ENCODE assay signal across 15 mouse cellular contexts in the genomic region with DNA sequence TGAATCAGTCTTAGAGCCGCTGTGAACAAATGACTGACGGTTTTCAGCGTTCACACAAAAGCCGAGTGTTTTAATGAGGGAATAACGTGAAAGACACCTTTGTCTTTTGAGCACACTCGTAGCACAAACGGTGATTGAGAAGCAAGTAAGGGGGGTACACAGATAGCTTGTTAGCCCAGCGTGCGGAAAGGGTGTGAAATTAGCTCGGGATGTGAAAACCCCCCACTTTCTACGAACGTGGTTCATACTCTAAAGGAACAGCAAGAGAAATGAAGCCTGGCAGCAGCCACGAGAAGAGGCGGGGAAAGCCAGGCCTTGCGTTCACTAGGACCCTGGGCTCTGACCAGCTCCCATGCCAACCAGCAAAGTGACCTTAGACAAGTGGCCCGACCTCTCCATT. TPM values are rescaled to one million over a fixed set of nuclear protein-coding genes. Genes with fewer than 3 reads are reported as not detected.
DNase-seq lines count a peak whose midpoint lies in the region; ATAC-seq lines count a peak whose summit lies in the region.
"Had no signal": no experiment of that assay in that cellular context is flagged by ENCODE, and none has a peak within 500 bp of the region (broad histone marks: within the 10 kb centered on the region; RNA-seq: fewer than 3 reads in every experiment).

No protein-coding gene starts in this region.

- no peaks in the 10 kb centered on the region for H3K36me3 ChIP-seq in lung, embryonic 15.5 days
- no peaks in the 10 kb centered on the region for H3K36me3 ChIP-seq in embryonic facial prominence, embryonic 14.5 days (ENCODE audit: control insufficient read depth, insufficient read depth, low read length)
- H3K36me3 ChIP-seq in hindbrain, embryonic 14.5 days (replicated peaks; ENCODE audit: control insufficient read depth, insufficient read depth): no peaks in the 10 kb centered on the region
- no peaks in the 10 kb centered on the region for H3K36me3 ChIP-seq in neural tube, embryonic 12.5 days

- peaks cover 15% of the 10 kb centered on the region for H3K4me1 ChIP-seq in lung, embryonic 15.5 days
- no peaks in the 10 kb centered on the region for H3K4me1 ChIP-seq in embryonic facial prominence, embryonic 14.5 days (ENCODE audit: control insufficient read depth, insufficient read depth, low read length)
- H3K4me1 ChIP-seq in hindbrain, embryonic 14.5 days (replicated peaks; ENCODE audit: control insufficient read depth, insufficient read depth, low read length): no peaks in the 10 kb centered on the region
- 0 out of 2 replicates have a peak, but pooled peaks cover 3% of the 10 kb centered on the region for H3K4me1 ChIP-seq in neural tube, embryonic 12.5 days
- H3K4me1 ChIP-seq: megakaryocyte, embryonic 14.5 days had no signal

- no peak for ATAC-seq in lung, embryonic 15.5 days (ENCODE audit: borderline replicate concordance, extremely low read depth, low FRiP score, low TSS enrichment)
- ATAC-seq in embryonic facial prominence, embryonic 14.5 days (ENCODE audit: low read depth): no peak
- ATAC-seq in hindbrain, embryonic 14.5 days (ENCODE audit: low FRiP score): no peak; the same call in 1 of the 2 replicates
- ATAC-seq in neural tube, embryonic 12.5 days (ENCODE audit: low FRiP score, low read depth): peak; percentile 41
- no peak for ATAC-seq in erythroblast, adult 5-6 weeks (replicated peaks; ENCODE audit: low FRiP score, poor library complexity, severe bottlenecking)
- ATAC-seq: Patski had no signal

- H3K27me3 ChIP-seq in lung, embryonic 15.5 days: no peaks in the 10 kb centered on the region
- H3K27me3 ChIP-seq in embryonic facial prominence, embryonic 14.5 days (replicated peaks; ENCODE audit: control insufficient read depth, insufficient read depth, low read length): no peaks in the 10 kb centered on the region
- H3K27me3 ChIP-seq in hindbrain, embryonic 14.5 days (ENCODE audit: control insufficient read depth, insufficient read depth, low read length): no peaks in the 10 kb centered on the region
- no peaks in the 10 kb centered on the region for H3K27me3 ChIP-seq in neural tube, embryonic 12.5 days (replicated peaks)
- H3K27me3 ChIP-seq: Patski had no signal

- peak overlapping the region; percentile 54 for H3K27ac ChIP-seq in lung, embryonic 15.5 days
- peak overlapping the region; percentile 35; the same call in 1 of the 2 replicates for H3K27ac ChIP-seq in embryonic facial prominence, embryonic 14.5 days (replicated peaks; ENCODE audit: low read depth, low read length)
- peak overlapping the region; percentile 14; the same call in 1 of the 2 replicates for H3K27ac ChIP-seq in hindbrain, embryonic 14.5 days
- H3K27ac ChIP-seq in neural tube, embryonic 12.5 days: no peak overlapping the region
- H3K27ac ChIP-seq: liver, embryonic 14.5 days had no signal

- no peaks in the 10 kb centered on the region for H3K9me3 ChIP-seq in lung, embryonic 15.5 days
- no peaks in the 10 kb centered on the region for H3K9me3 ChIP-seq in embryonic facial prominence, embryonic 14.5 days (ENCODE audit: control insufficient read depth, low read length)
- no peaks in the 10 kb centered on the region for H3K9me3 ChIP-seq in hindbrain, embryonic 14.5 days (ENCODE audit: control insufficient read depth, low read length)
- H3K9me3 ChIP-seq in neural tube, embryonic 12.5 days: no peaks in the 10 kb centered on the region

- DNase-seq in lung, postnatal 10 days: no peak
- DNase-seq in embryonic facial prominence, embryonic 14.5 days (ENCODE audit: low spot score): peak; percentile 39
- peak; percentile 28 for DNase-seq in hindbrain, embryonic 14.5 days (ENCODE audit: low spot score)
- DNase-seq in spleen, adult 18-20 months: no peak
- DNase-seq in kidney, postnatal 10 days: no peak
- DNase-seq: adrenal gland, postnatal 25 days; cerebellum, postnatal 14 days; kidney, adult 2 months had no signal

- 53% methylated on average over 16 of the region's 16 CpGs for WGBS in lung, embryonic 15.5 days
- WGBS in embryonic facial prominence, embryonic 14.5 days: 34% methylated on average over 16 of the region's 16 CpGs
- WGBS in hindbrain, embryonic 14.5 days: 28% methylated on average over 16 of the region's 16 CpGs
- 30% methylated on average over 16 of the region's 16 CpGs for WGBS in neural tube, embryonic 12.5 days

- no peak overlapping the region for H3K4me3 ChIP-seq in lung, embryonic 15.5 days
- H3K4me3 ChIP-seq in embryonic facial prominence, embryonic 14.5 days (ENCODE audit: low read depth, low read length): no peak overlapping the region
- no peak overlapping the region for H3K4me3 ChIP-seq in hindbrain, embryonic 14.5 days (replicated peaks; ENCODE audit: low read length)
- no peak overlapping the region for H3K4me3 ChIP-seq in neural tube, embryonic 12.5 days
- H3K4me3 ChIP-seq: megakaryocyte, embryonic 14.5 days had no signal

- no peak overlapping the region for H3K9ac ChIP-seq in lung, embryonic 15.5 days
- no peak overlapping the region for H3K9ac ChIP-seq in embryonic facial prominence, embryonic 14.5 days (ENCODE audit: low read depth, low read length)
- H3K9ac ChIP-seq in hindbrain, embryonic 14.5 days: no peak overlapping the region
- no peak overlapping the region for H3K9ac ChIP-seq in neural tube, embryonic 12.5 days
- H3K9ac ChIP-seq: liver, embryonic 14.5 days had no signal

- no peak overlapping the region for H3K4me2 ChIP-seq in lung, embryonic 15.5 days
- H3K4me2 ChIP-seq in embryonic facial prominence, embryonic 14.5 days (ENCODE audit: low read depth, low read length): no peak overlapping the region
- H3K4me2 ChIP-seq in hindbrain, embryonic 14.5 days (replicated peaks): peak overlapping the region; percentile 28
- 0 out of 2 replicates have a peak overlapping the region, but pooled peaks have one; percentile 12 for H3K4me2 ChIP-seq in neural tube, embryonic 12.5 days (replicated peaks)

RNA-seq across cellular contexts. Expression of gene Tgfa, which starts 54.0 kb away (rescaled TPM):
- polyA plus RNA-seq in lung, embryonic 15.5 days (2015; fragmentation: Nextera tagmentation; extraction: Ambion mirVana): 4.1 and 4.2 TPM in 2 replicates
- polyA plus RNA-seq in embryonic facial prominence, embryonic 14.5 days (2014; fragmentation: Nextera tagmentation; extraction: Ambion mirVana): 4.5 and 5.2 TPM in 2 replicates
- 23.1 and 27.2 TPM in 2 replicates for polyA plus RNA-seq in hindbrain, embryonic 14.5 days (2014; fragmentation: Nextera tagmentation; extraction: Ambion mirVana)
- polyA plus RNA-seq in neural tube, embryonic 12.5 days (2016; fragmentation: Nextera tagmentation; extraction: Ambion mirVana): 3.3 and 4.0 TPM in 2 replicates
- not detected in 2 replicates for total RNA-seq in erythroblast, adult 5-6 weeks (2015; ENCODE audit: low replicate concordance)
- total RNA-seq in erythroblast, adult 5-6 weeks (2017; ENCODE audit: low replicate concordance): not detected in 2 replicates
- total RNA-seq: granulocyte monocyte progenitor cell, adult 5-6 weeks had no signal

Comparison
In these comparisons a context has a peak if more than half of its experiments do, and no peak if none do; other contexts are left out.
1. H3K4me2 ChIP-seq: peak in hindbrain, embryonic 14.5 days (single experiment) and neural tube, embryonic 12.5 days (single experiment); none in lung, embryonic 15.5 days (single experiment) and embryonic facial prominence, embryonic 14.5 days (single experiment).
2. DNase-seq: peak in embryonic facial prominence, embryonic 14.5 days (single experiment) and hindbrain, embryonic 14.5 days (single experiment); none in lung, postnatal 10 days (single experiment), spleen, adult 18-20 months (0 of 2) and kidney, postnatal 10 days (single experiment).